Mouse (Mus musculus) embryonic facial prominence, embryonic 11.5 days (tissue): ENCODE data around the gene Dis3l. TPM values are rescaled to one million over a fixed set of nuclear protein-coding genes. Genes with fewer than 3 reads are reported as not detected.

ENCODE experiments used
- ATAC-seq: fragments of 200-750 bp; cut with Nextera tagmentation; replicated peaks from 2 replicates; pipeline ENCODE4 v1.8.0; 2017; ENCODE audit warnings: low read depth; ENCODE audit not compliant: insufficient number of reproducible peaks, low FRiP score, low TSS enrichment
- DNase-seq: peaks from one replicate; pipeline ENCODE4 v3.0.0-alpha.2; 2015; ENCODE audit warnings: low spot score
- H3K27ac ChIP-seq: fragments of 300-500 bp; sonication (generic); replicated peaks from 2 replicates; pipeline ENCODE4 v1.5.1; 2014; ENCODE audit warnings: mild to moderate bottlenecking, low read depth, low read length, control low read depth
- H3K27me3 ChIP-seq: fragments of 300-500 bp; sonication (generic); 2 replicates; pipeline ENCODE4 v1.6.1; 2014; ENCODE audit warnings: mild to moderate bottlenecking, low read length, moderate library complexity, mixed read lengths; ENCODE audit not compliant: control insufficient read depth, insufficient read depth
- H3K36me3 ChIP-seq: fragments of 300-500 bp; sonication (generic); replicated peaks from 2 replicates; pipeline ENCODE4 v1.6.1; 2014; ENCODE audit warnings: low read depth, mild to moderate bottlenecking, low read length, moderate library complexity, mixed read lengths; ENCODE audit not compliant: control insufficient read depth, insufficient read depth
- H3K4me1 ChIP-seq: fragments of 300-500 bp; sonication (generic); 2 replicates; pipeline ENCODE4 v1.6.1; 2014; ENCODE audit warnings: low read length, mixed read lengths; ENCODE audit not compliant: control insufficient read depth, insufficient read depth
- H3K4me2 ChIP-seq: fragments of 300-500 bp; sonication (generic); 2 replicates; pipeline ENCODE4 v1.6.1; 2014; ENCODE audit warnings: low read depth, mild to moderate bottlenecking, control low read depth, low read length, moderate library complexity
- H3K4me3 ChIP-seq: fragments of 300-500 bp; sonication (generic); 2 replicates; pipeline ENCODE4 v1.5.1; 2014; ENCODE audit warnings: low read depth, low read length, control low read depth
- H3K9ac ChIP-seq: fragments of 300-500 bp; sonication (generic); replicated peaks from 2 replicates; pipeline ENCODE4 v1.6.1; 2014; ENCODE audit warnings: mild to moderate bottlenecking, control low read depth, low read length
- H3K9me3 ChIP-seq: fragments of 300-500 bp; sonication (generic); replicated peaks from 2 replicates; pipeline ENCODE4 v1.6.1; 2016; ENCODE audit warnings: mild to moderate bottlenecking, low read length, inconsistent platforms, mixed read lengths; ENCODE audit not compliant: control insufficient read depth
- whole genome bisulfite sequencing: fragments of 180-500 bp; shearing (Covaris S2); extraction: QIAGEN DNeasy Blood & Tissue Kit; methylation state at CpG from one replicate; pipeline ENCODE4 v1.1.7; 2014; 5-methylcytosine and 5-hydroxymethylcytosine counted together
- polyA plus RNA-seq: library from polyadenylated mRNA; unstranded; fragments of >200 nt; fragmentation: Nextera tagmentation; extraction: Ambion mirVana; gene quantifications from 2 replicates; pipeline ENCODE4 v1.2.1, GENCODE M21; 2014

Gene Dis3l
- polyA plus RNA-seq = 22.8 and 25.5 TPM in 2 replicates

- 19% methylated on average over 16 of the region's 16 CpGs for WGBS
- Histone ChIP-seq H3K9ac (peak within 1 kb of the TSS; percentile 100), H3K4me3 (peak within 1 kb of the TSS; percentile 50), H3K27ac (peak within 1 kb of the TSS; percentile 96), H3K9me3 (no peaks in the 10 kb centered on the region), H3K4me2 (peak within 1 kb of the TSS; percentile 67), H3K27me3 (no peaks in the 10 kb centered on the region), H3K36me3 (no peaks in the 10 kb centered on the region), H3K4me1 (no peaks in the 10 kb centered on the region)
- ATAC-seq = peak; percentile 29; the same call in 1 of the 2 replicates
- DNase-seq = no peak
These were observed at the start of gene Dis3l for GRCm38 (mm10) chr9:64341254-64341566. TSS of gene Dis3l (minus strand) at chr9:64341288.

- 73% methylated on average over 7 of the region's 7 CpGs for WGBS
- DNase-seq = no peak
- Histone ChIP-seq H3K4me3 (no peak overlapping the region), H3K9ac (no peak overlapping the region), H3K36me3 (no peaks in the 10 kb centered on the region), H3K9me3 (no peaks in the 10 kb centered on the region), H3K4me2 (no peak overlapping the region), H3K27me3 (peaks cover 27% of the 10 kb centered on the region), H3K4me1 (peaks cover 7% of the 10 kb centered on the region), H3K27ac (no peak overlapping the region)
- ATAC-seq = no peak
These were observed 48.6 kb upstream of the Dis3l start for GRCm38 (mm10) chr9:64389576-64390292.

- H3K9me3 ChIP-seq = no peaks in the 10 kb centered on the region
- H3K4me2 ChIP-seq = peak overlapping the region; percentile 96
- peaks cover 7% of the 10 kb centered on the region for H3K4me1 ChIP-seq
- no peak for ATAC-seq
- H3K4me3 ChIP-seq = peak overlapping the region; percentile 54
- no peak overlapping the region for H3K27ac ChIP-seq
- peak overlapping the region; percentile 40; the same call in 1 of the 2 replicates for H3K9ac ChIP-seq
- H3K27me3 ChIP-seq = peaks cover 46% of the 10 kb centered on the region
- under 1% methylated on average over 45 of the region's 45 CpGs for WGBS
- no peaks in the 10 kb centered on the region for H3K36me3 ChIP-seq
- peak; percentile 8 for DNase-seq
These were observed 45.6 kb upstream of the Dis3l start for GRCm38 (mm10) chr9:64386466-64387211.

GRCm38 (mm10) chr9:64385511-64386465 lies 44.7 kb upstream of the Dis3l start, which contains the start of gene Megf11:
TSS of gene Megf11 (plus strand) at chr9:64385626.
- no peak within 1 kb of the TSS for H3K27ac ChIP-seq
- peak; percentile 66; the same call in 1 of the 2 replicates for ATAC-seq

GRCm38 (mm10) chr9:64383021-64383788 lies 42.1 kb upstream of the Dis3l start:
- DNase-seq = no peak
- Histone ChIP-seq H3K4me3 (no peak overlapping the region), H3K9ac (no peak overlapping the region), H3K27ac (no peak overlapping the region), H3K4me2 (no peak overlapping the region), H3K9me3 (no peaks in the 10 kb centered on the region), H3K36me3 (no peaks in the 10 kb centered on the region), H3K27me3 (peaks cover 46% of the 10 kb centered on the region), H3K4me1 (peaks cover 7% of the 10 kb centered on the region)
- WGBS = 62% methylated on average over 10 of the region's 10 CpGs
- no peak for ATAC-seq

More at GRCm38 (mm10) chr9:64385511-64386465, 44.7 kb upstream of the Dis3l start, which contains the start of gene Megf11:
- Histone ChIP-seq H3K27me3 (peaks cover 46% of the 10 kb centered on the region), H3K36me3 (no peaks in the 10 kb centered on the region), H3K9me3 (no peaks in the 10 kb centered on the region), H3K9ac (peak within 1 kb of the TSS; percentile 40), H3K4me2 (peak within 1 kb of the TSS; percentile 96), H3K4me3 (peak within 1 kb of the TSS; percentile 54), H3K4me1 (peaks cover 7% of the 10 kb centered on the region)
- DNase-seq = peak; percentile 78
- WGBS = under 1% methylated on average over 84 of the region's 93 CpGs

GRCm38 (mm10) chr9:64376380-64376779 lies 35.3 kb upstream of the Dis3l start:
- H3K4me3 ChIP-seq = no peak overlapping the region
- ATAC-seq (no peak), DNase-seq (no peak)
- H3K9ac ChIP-seq = no peak overlapping the region
- no peak overlapping the region for H3K27ac ChIP-seq
- H3K27me3 ChIP-seq = no peaks in the 10 kb centered on the region
- H3K9me3 ChIP-seq = no peaks in the 10 kb centered on the region
- no peaks in the 10 kb centered on the region for H3K36me3 ChIP-seq
- 89% methylated on average over 2 of the region's 2 CpGs for WGBS
- no peak overlapping the region for H3K4me2 ChIP-seq
- H3K4me1 ChIP-seq = no peaks in the 10 kb centered on the region

- 53% methylated on average over 11 of the region's 11 CpGs for WGBS
- Histone ChIP-seq H3K9me3 (no peaks in the 10 kb centered on the region), H3K4me2 (no peak overlapping the region), H3K27ac (no peak overlapping the region), H3K4me1 (no peaks in the 10 kb centered on the region), H3K36me3 (no peaks in the 10 kb centered on the region), H3K27me3 (no peaks in the 10 kb centered on the region), H3K9ac (no peak overlapping the region), H3K4me3 (no peak overlapping the region)
- no peak for DNase-seq
- no peak for ATAC-seq
These were observed 30.3 kb upstream of the Dis3l start for GRCm38 (mm10) chr9:64371305-64371819.
